Mouse (Mus musculus) v-Abl transformed pro-B cells (cell line): Measurements from ENCODE around the gene Trp53i13.

ENCODE experiments used
- in situ Hi-C, 2 experiments: fragments of 400-800 bp; cut with MboI; formaldehyde crosslinking; loops; one replicate each; pipeline ENCODE4 v1.15.1; 2025; ENCODE audit not compliant: unreplicated experiment in 2 of 2

Gene Trp53i13

GRCm38 (mm10) chr11:77508068-77509021 is 7.4 kb downstream of the Trp53i13 start:
- in situ Hi-C loops: loop anchor here (10.0 kb wide), 2 partner anchors 126 to 276 kb away; partner anchors contain the start of gene Gm10277 (in 1 of the 2)

GRCm38 (mm10) chr11:77507426-77507825 is 8.4 kb downstream of the Trp53i13 start:
- in situ Hi-C loops: loop anchor here (10.0 kb wide), 2 partner anchors 127 to 277 kb away; partner anchors contain the start of gene Gm10277 (in 1 of the 2)

- in situ Hi-C loops: loop anchor here (10.0 kb wide), 2 partner anchors 128 to 278 kb away; partner anchors contain the start of gene Gm10277 (in 1 of the 2)
Measured at GRCm38 (mm10) chr11:77506941-77507340, 8.8 kb downstream of the Trp53i13 start.

GRCm38 (mm10) chr11:77506273-77506672 is 9.5 kb downstream of the Trp53i13 start:
- in situ Hi-C loops: loop anchor here (10.0 kb wide), 2 partner anchors 129 to 279 kb away; partner anchors contain the start of gene Gm10277 (in 1 of the 2)

GRCm38 (mm10) chr11:77505291-77505980 is 10.3 kb downstream of the Trp53i13 start:
- in situ Hi-C loops: loop anchor here (10.0 kb wide), 2 partner anchors 129 to 279 kb away; partner anchors contain the start of gene Gm10277 (in 1 of the 2)

- in situ Hi-C loops: loop anchor here (5.0 to 10.0 kb wide), 4 partner anchors 37 to 280 kb away; partner anchors contain the start of genes Coro6 (in 1 of the 2) and Gm10277 (in 1 of the 2)
Measured at GRCm38 (mm10) chr11:77504377-77504776, 11.4 kb downstream of the Trp53i13 start.

GRCm38 (mm10) chr11:77503511-77503910 is 12.3 kb downstream of the Trp53i13 start:
- in situ Hi-C loops: loop anchor here (5.0 to 10.0 kb wide), 4 partner anchors 36 to 281 kb away; partner anchors contain the start of genes Coro6 (in 1 of the 2) and Gm10277 (in 1 of the 2)

GRCm38 (mm10) chr11:77502481-77502880 is 13.3 kb downstream of the Trp53i13 start:
- in situ Hi-C loops: loop anchor here (5.0 to 10.0 kb wide), 4 partner anchors 35 to 282 kb away; partner anchors contain the start of genes Coro6 (in 1 of the 2) and Gm10277 (in 1 of the 2)

GRCm38 (mm10) chr11:77501971-77502370 is 13.8 kb downstream of the Trp53i13 start:
- in situ Hi-C loops: loop anchor here (5.0 to 10.0 kb wide), 4 partner anchors 35 to 283 kb away; partner anchors contain the start of genes Coro6 (in 1 of the 2) and Gm10277 (in 1 of the 2)

- in situ Hi-C loops: loop anchor here (5.0 to 10.0 kb wide), 4 partner anchors 34 to 283 kb away; partner anchors contain the start of genes Coro6 (in 1 of the 2) and Gm10277 (in 1 of the 2)
Measured at GRCm38 (mm10) chr11:77501392-77501791, 14.4 kb downstream of the Trp53i13 start.

- in situ Hi-C loops: loop anchor here (5.0 to 10.0 kb wide), 4 partner anchors 33 to 284 kb away; partner anchors contain the start of genes Coro6 (in 1 of the 2) and Gm10277 (in 1 of the 2)
Measured at GRCm38 (mm10) chr11:77500361-77501325, 15.1 kb downstream of the Trp53i13 start.

GRCm38 (mm10) chr11:77499354-77499753 is 16.4 kb downstream of the Trp53i13 start:
- in situ Hi-C loops: loop anchor here in 1 of 2 experiments (10.0 kb wide), 1 partner anchor 295 kb away; no protein-coding TSS in a partner anchor

GRCm38 (mm10) chr11:77498261-77499139 is 17.3 kb downstream of the Trp53i13 start:
- in situ Hi-C loops: loop anchor here in 1 of 2 experiments (10.0 kb wide), 1 partner anchor 296 kb away; no protein-coding TSS in a partner anchor

GRCm38 (mm10) chr11:77497851-77498250 is 17.9 kb downstream of the Trp53i13 start:
- in situ Hi-C loops: loop anchor here in 1 of 2 experiments (10.0 kb wide), 1 partner anchor 297 kb away; no protein-coding TSS in a partner anchor

- in situ Hi-C loops: loop anchor here in 1 of 2 experiments (10.0 kb wide), 1 partner anchor 297 kb away; no protein-coding TSS in a partner anchor
Measured at GRCm38 (mm10) chr11:77497341-77497756, 18.4 kb downstream of the Trp53i13 start.

- in situ Hi-C loops: loop anchor here in 1 of 2 experiments (10.0 kb wide), 1 partner anchor 299 kb away; no protein-coding TSS in a partner anchor
Measured at GRCm38 (mm10) chr11:77495507-77495906, 20.3 kb downstream of the Trp53i13 start.

GRCm38 (mm10) chr11:77494782-77495181 is 21.0 kb downstream of the Trp53i13 start:
- in situ Hi-C loops: loop anchor here (5.0 to 10.0 kb wide), 2 partner anchors 138 to 300 kb away; no protein-coding TSS in a partner anchor
